Mouse (Mus musculus) bone marrow, adult 2 months (tissue): ENCODE results near the gene Nsun4. TPM values are rescaled to one million over a fixed set of nuclear protein-coding genes. Genes with fewer than 3 reads are reported as not detected.

Experiments used
- H3K27ac ChIP-seq: fragments of 200-500 bp; 2 replicates; pipeline ENCODE4 v1.5.1; 2012; ENCODE audit warnings: low read depth, mild to moderate bottlenecking, control low read depth, inconsistent platforms, low read length; ENCODE audit not compliant: control insufficient read depth, poor library complexity, insufficient read depth
- H3K4me1 ChIP-seq: fragments of 200-500 bp; 2 replicates; pipeline ENCODE4 v1.6.1; 2011; ENCODE audit warnings: low read length; ENCODE audit not compliant: control insufficient read depth, insufficient read depth
- H3K4me3 ChIP-seq: fragments of 200-500 bp; replicated peaks from 2 replicates; pipeline ENCODE3; 2011; ENCODE audit warnings: mild to moderate bottlenecking, low read depth, low read length, control low read depth; ENCODE audit not compliant: control insufficient read depth
- CTCF ChIP-seq: fragments of 200-500 bp; IDR thresholded peaks from 2 replicates; pipeline ENCODE4 v1.5.1; 2011; ENCODE audit warnings: low read length, control low read depth; ENCODE audit not compliant: control insufficient read depth, insufficient read depth
- POLR2A ChIP-seq: fragments of 200-500 bp; IDR thresholded peaks from 2 replicates; pipeline ENCODE4 v1.6.1; 2011; ENCODE audit warnings: low read depth, mild to moderate bottlenecking, control low read depth, low read length, borderline replicate concordance; ENCODE audit not compliant: control insufficient read depth
- WGBS: fragments of 180-500 bp; shearing (Covaris S2); methylation state at CpG from one replicate; pipeline ENCODE4 v1.1.7; 2018; 5-methylcytosine and 5-hydroxymethylcytosine counted together
- polyA plus RNA-seq: library from polyadenylated mRNA; stranded (reverse); fragments of >200 nt; gene quantifications from 2 replicates; pipeline ENCODE4 v1.2.4, GENCODE M21; 2011; ENCODE audit warnings: low replicate concordance; ENCODE audit not compliant: missing spikeins, insufficient read depth, insufficient read length

The Nsun4 gene
- polyA plus RNA-seq, 1 experiment = 13.0 TPM

- TF ChIP-seq CTCF = no peak
- TF ChIP-seq POLR2A = no peak; the same call in 1 of the 2 replicates
- H3K4me1 ChIP-seq = no peaks in the 10 kb centered on the region; the same call in 1 of the 2 replicates
Observed at GRCm38 (mm10) chr4:116075631-116076368, 22.1 kb upstream of the Nsun4 start.

GRCm38 (mm10) chr4:116074861-116075620 is 21.4 kb upstream of the Nsun4 start, which contains the start of the genes Uqcrh and Lrrc41:
Uqcrh (minus strand) TSS chr4:116075071.
Lrrc41 (plus strand) TSS chr4:116075269.
- H3K27ac ChIP-seq = peak within 1 kb of the TSS; percentile 83
- H3K4me1 ChIP-seq = no peaks in the 10 kb centered on the region; the same call in 1 of the 2 replicates
- H3K4me3 ChIP-seq = peak within 1 kb of the TSS; percentile 85
- under 1% methylated on average over 55 of the region's 55 CpGs for WGBS
- peak; percentile 97 for TF ChIP-seq POLR2A
- 0 out of 2 replicates have a peak, but pooled peaks have one; percentile 7 for TF ChIP-seq CTCF

More at GRCm38 (mm10) chr4:116075631-116076368, 22.1 kb upstream of the Nsun4 start:
- Histone ChIP-seq H3K4me3 (peak overlapping the region; percentile 85), H3K27ac (peak overlapping the region; percentile 83)
- under 1% methylated on average over 76 of the region's 77 CpGs for WGBS

- Histone ChIP-seq H3K27ac (no peak overlapping the region; the same call in 1 of the 2 replicates), H3K4me1 (no peaks in the 10 kb centered on the region; the same call in 1 of the 2 replicates), H3K4me3 (peak overlapping the region; percentile 83)
- TF ChIP-seq CTCF (no peak), POLR2A (no peak)
- under 1% methylated on average over 8 of the region's 8 CpGs for WGBS
Observed at GRCm38 (mm10) chr4:116074145-116074675, 20.5 kb upstream of the Nsun4 start.

GRCm38 (mm10) chr4:116073146-116073545 is 19.5 kb upstream of the Nsun4 start:
- Histone ChIP-seq H3K4me1 (no peaks in the 10 kb centered on the region; the same call in 1 of the 2 replicates), H3K27ac (no peak overlapping the region), H3K4me3 (no peak overlapping the region)
- WGBS = 41% methylated on average over 4 of the region's 4 CpGs
- TF ChIP-seq POLR2A = no peak
- TF ChIP-seq CTCF = no peak

GRCm38 (mm10) chr4:116070116-116070515 is 16.4 kb upstream of the Nsun4 start:
- no peak overlapping the region for H3K4me3 ChIP-seq
- H3K27ac ChIP-seq = no peak overlapping the region
- 51% methylated on average over 6 of the region's 6 CpGs for WGBS
- TF ChIP-seq POLR2A = no peak
- TF ChIP-seq CTCF = no peak
- no peaks in the 10 kb centered on the region; the same call in 1 of the 2 replicates for H3K4me1 ChIP-seq

- H3K27ac ChIP-seq = no peak overlapping the region
- no peak overlapping the region for H3K4me3 ChIP-seq
- TF ChIP-seq CTCF (no peak), POLR2A (no peak)
- no peaks in the 10 kb centered on the region for H3K4me1 ChIP-seq
- WGBS = 61% methylated on average over 1 of the region's 1 CpGs
Observed at GRCm38 (mm10) chr4:116063855-116064254, 10.2 kb upstream of the Nsun4 start.

GRCm38 (mm10) chr4:116059012-116059726 is 5.5 kb upstream of the Nsun4 start:
- 81% methylated on average over 5 of the region's 5 CpGs for WGBS
- no peak for TF ChIP-seq CTCF
- H3K4me3 ChIP-seq = no peak overlapping the region

More at GRCm38 (mm10) chr4:116059012-116059726, 5.5 kb upstream of the Nsun4 start:
- Histone ChIP-seq H3K4me1 (no peaks in the 10 kb centered on the region; the same call in 1 of the 2 replicates), H3K27ac (no peak overlapping the region)
